Mouse (Mus musculus) lung, postnatal 14 days (tissue): ENCODE data around the gene Usf2.

Experiments used
- DNase-seq: peaks from one replicate; pipeline ENCODE4 v3.0.0; 2021

Gene Usf2

GRCm38 (mm10) chr7:30956756-30957366, at the start of gene Usf2:
Usf2 (minus strand) TSS chr7:30956803.
- peak; percentile 78 for DNase-seq

GRCm38 (mm10) chr7:31002650-31003049, 46.0 kb upstream of the Usf2 start:
- peak; percentile 41 for DNase-seq

DNA sequence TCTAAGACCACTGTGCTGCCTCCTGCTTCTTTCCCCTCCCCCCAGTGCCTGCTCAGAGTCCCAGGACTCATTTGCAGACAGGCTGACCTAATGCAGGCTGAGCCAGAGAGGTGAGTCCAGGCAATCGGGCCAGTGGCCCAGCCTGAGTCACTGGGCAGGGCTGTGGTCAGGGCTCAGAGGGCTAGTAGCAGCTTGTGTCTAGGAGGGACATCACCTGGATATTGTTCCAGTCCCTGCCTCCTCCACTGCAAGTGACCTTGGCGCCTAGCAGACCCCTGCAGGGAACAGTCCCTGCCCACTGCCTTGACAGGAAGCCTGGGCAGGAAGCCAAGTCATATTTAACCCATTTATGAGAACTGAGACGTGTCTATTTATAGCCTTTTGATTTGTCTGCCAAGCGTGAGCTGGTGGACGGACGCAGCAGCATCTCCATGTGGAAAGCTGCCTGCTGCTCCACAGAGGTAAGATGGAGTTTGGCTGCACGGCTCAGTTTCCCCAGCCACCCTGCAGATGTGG, 44.0 kb upstream of the Usf2 start:
- peak; percentile 72 for DNase-seq

GRCm38 (mm10) chr7:30996491-30996890, 39.9 kb upstream of the Usf2 start:
- no peak for DNase-seq

DNA sequence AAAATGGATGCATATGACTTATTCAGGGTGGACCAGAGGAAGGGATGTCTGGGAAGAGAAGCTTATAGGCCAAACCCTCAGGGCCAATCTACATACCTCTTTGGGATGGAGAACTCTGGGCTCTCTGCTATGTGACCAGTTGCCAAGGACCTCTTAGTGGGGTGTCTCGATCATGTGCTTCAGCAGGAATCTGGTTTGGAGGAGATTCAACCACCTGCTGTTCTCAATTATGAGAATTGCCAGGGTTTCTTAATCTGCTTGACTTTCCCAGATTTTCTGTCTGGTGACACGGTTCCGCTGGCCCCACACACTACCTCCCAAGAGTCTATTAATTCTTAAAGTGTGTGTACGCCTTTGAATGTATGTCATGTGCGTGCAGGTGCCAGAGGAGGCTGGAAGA, 37.4 kb upstream of the Usf2 start:
- no peak for DNase-seq

DNA sequence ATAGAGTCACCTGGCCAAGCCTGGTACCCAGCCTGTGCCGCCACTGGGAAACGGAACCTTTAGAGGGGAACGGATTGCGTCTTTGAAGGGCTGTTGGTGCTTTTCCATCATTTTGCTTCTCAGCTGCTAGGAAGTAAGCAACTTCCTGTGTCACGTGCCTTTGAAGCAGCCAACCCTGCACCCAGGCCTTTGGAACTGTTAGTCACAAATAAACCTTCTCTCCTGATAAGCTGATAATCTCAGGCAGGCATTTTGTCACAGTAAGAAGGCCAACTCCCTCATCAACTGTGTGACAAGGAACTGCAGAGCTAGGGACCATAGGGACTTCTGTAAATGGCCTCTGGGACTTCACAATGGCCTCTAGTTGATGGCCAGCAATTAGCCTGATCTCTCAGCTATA, 35.5 kb upstream of the Usf2 start:
- no peak for DNase-seq

GRCm38 (mm10) chr7:30988519-30989162, 32.0 kb upstream of the Usf2 start:
- no peak for DNase-seq

DNA sequence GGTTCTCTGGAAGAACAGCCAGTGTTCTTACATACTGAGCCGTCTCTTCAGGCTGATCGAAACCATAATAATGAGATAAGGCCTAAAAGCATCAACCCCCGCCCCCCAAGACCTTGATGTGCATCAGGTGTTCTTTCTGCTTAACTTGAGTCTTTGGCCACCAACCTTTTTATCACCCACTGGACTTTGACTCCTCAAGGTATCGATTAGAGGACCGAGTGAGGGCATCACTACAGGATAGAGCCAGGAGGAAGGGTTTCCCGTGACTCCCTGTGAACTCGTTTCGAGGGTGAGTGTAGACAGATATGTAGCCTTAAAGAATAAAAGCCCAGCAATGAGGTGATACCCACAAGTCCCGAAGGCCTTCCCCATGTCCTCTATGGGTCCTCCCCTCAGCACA, 28.8 kb upstream of the Usf2 start:
- no peak for DNase-seq

DNA sequence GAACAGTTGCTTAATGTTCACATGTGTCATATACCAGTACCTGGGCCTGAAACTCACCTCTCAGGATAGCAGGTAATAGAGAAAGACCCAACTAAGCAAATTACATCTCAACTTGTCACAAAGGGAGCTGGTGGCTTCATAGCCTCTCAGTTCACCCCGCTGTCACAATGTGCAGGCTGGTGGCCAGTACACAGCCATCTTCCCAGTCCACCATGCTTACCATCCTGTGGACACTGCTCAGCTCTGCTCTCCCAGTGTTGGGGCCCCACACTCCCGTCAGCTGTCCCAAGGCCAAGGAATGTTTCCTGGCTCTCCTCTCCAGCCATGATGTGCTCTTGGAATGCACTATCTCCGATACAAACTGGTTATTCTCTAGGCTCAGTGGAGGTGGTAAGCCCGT, 25.1 kb upstream of the Usf2 start:
- no peak for DNase-seq

- DNase-seq: peak; percentile 91
These were observed 17.1 kb upstream of the Usf2 start, which contains the start of gene Fam187b for GRCm38 (mm10) chr7:30973501-30974289. Fam187b (plus strand) TSS chr7:30973790.

- DNase-seq: peak; percentile 58
These were observed 16.6 kb upstream of the Usf2 start, which contains the start of gene Lsr for GRCm38 (mm10) chr7:30973251-30973500. Lsr (minus strand) TSS chr7:30973464.

- DNase-seq: no peak
These were observed 16.0 kb upstream of the Usf2 start for GRCm38 (mm10) chr7:30972426-30973250.

- DNase-seq: no peak
These were observed 15.3 kb upstream of the Usf2 start for GRCm38 (mm10) chr7:30971901-30972300.

DNA sequence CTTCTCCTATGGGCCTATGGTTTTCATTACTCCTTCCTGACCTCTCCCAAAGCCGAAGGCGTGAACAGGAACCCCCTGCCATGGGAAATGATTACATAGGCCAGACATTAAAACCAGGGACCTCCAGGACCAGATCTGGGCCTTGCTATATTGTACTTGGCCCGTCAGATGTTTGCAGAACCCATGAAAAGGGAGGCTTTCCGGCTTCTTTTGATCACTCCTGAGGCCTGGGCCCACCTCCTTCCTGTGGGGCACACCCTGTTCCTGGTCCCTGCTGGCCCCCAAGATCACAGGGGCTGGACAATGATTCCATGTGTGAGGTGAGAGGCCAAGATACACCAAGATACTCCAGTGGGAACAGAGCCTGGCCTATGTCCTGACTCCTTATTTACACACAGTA, 12.6 kb upstream of the Usf2 start:
- no peak for DNase-seq

DNA sequence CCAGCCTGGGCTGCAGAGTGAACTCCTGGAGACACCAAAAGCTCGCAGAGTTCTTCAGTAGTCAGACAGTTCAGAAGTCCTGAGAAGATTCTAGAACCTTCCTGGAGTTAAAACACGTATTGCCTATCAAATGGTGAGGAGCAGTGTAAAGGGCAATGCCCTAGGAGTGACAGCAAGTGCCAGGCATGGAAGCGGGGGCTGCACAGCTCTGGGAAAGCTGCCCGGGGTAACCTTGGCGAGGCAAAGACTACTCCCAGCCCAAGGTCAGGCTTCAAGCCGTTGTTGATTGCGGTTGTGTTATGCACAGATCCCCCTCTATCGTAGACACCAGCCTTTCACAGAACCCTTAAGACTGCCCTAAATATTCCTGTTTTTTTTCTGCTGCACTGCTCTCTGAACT, 12.0 kb upstream of the Usf2 start:
- no peak for DNase-seq

DNA sequence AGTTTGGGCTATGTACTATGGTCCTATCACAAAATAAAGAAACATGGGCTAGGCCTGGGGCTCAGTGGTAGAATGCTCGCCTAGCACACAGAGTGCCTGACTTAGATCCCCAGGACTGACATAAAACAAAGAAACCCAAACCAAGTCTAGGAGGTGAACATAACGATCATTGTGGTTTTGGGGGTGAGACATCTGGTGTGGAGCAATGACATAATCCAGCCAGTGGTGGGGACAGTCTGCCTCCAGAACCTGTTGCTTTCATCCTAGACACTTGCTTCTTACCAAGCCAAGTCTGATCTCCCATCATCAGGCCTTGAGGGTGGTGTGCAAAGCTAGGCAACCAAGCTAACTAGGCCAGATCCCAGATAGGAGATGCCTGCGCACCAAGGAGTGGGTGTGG, 10.1 kb upstream of the Usf2 start:
- no peak for DNase-seq

DNA sequence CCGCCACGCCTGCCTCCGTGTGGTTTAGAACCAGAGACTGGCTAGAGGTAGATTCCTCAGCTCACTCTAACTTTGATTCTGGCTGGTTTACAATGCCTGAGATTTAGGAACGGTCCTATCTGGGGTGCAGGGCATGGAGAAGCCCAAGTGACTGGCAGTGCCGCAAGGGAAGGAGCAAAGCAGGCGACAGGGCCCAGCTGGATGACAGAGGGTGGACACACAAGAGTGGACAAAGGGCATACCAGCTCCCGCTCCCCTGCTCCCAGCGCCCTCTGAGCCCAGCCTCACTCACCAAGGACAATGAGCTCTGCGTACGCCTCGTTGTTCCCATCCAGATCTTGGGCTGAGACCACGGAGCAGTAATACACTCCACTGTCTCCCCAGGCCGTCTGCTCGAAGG, 9.1 kb upstream of the Usf2 start:
- DNase-seq: no peak

- DNase-seq: no peak
These were observed 7.8 kb upstream of the Usf2 start for GRCm38 (mm10) chr7:30964366-30964765.

- no peak for DNase-seq
These were observed 6.3 kb upstream of the Usf2 start for GRCm38 (mm10) chr7:30962862-30963261.

DNA sequence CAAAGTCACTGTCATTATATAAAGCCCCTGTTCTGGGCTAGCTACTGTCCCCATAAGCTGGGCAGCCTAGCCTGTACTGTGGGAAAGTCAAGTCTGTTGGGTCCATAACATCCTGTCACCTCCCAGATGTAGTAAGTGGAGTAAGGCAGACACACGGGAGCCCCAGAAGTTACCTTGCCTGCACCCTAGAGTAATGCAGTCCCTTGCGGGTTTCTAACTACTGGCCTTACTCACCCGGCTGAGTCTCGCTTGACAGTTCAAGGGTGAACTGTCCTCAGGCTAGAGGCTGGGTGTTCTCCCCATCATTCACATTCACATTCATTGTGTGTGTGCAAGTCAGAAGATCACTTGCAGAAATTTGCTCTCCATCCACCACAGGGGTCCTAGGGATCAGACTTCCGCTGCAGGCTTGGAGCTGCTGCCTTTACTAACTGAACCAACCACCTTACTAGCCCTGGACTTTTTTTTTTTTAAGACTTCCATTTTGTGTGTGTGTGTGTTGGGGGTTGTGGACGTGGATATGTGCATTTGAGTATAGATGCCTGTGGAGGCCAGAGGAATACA, 3.3 kb upstream of the Usf2 start:
- no peak for DNase-seq

DNA sequence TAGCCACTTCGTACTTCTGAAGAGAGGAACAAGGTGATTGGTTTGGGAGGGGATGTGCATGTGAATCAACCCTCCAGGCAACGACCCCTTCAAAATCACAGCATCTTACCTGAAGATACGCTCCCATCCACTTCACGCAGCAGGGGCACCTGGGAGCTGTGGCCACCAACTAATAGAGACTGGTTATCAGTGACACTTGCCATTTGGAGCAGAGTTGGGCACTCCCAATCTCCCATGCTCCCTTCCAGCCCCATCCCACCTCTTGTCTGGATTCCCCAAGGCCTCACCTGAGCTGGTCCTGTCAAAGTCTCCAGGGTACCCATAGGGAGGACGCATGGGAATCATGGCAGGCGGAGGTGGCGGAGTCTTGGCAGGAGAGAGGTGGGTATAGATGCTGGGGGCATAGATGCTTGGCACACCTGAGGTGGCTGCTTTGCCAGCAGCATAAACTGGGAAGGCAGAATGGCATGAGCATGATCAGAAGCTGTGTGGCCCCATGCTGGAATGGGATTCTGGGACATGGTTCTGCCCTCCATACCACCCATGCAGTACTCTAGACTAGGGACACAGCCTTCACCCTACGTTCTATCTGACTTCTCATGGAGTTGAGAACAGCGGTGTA, 2.4 kb upstream of the Usf2 start:
- no peak for DNase-seq

GRCm38 (mm10) chr7:30958109-30958865, 1.7 kb upstream of the Usf2 start:
- DNase-seq: no peak
